Mouse (Mus musculus): ENCODE data around the gene Pheta2. TPM values are rescaled to one million over a fixed set of nuclear protein-coding genes. Genes with fewer than 3 reads are reported as not detected.
"Not testable (repeated sequence)": the region's sequence is repeated elsewhere in the genome, so short reads cannot be mapped to it uniquely, and the experiment has no call there.

The Pheta2 gene
- polyA plus RNA-seq, 1 experiment from 2014 or later: 18.9 TPM

- H3K4me1 ChIP-seq; H3K4me2 ChIP-seq; H3K27me3 ChIP-seq; H3K9ac ChIP-seq; H3K9me3 ChIP-seq; H3K4me3 ChIP-seq; H3K27ac ChIP-seq; H3K36me3 ChIP-seq; ATAC-seq (ENCODE audit: insufficient number of reproducible peaks, insufficient read depth, low FRiP score, low TSS enrichment, low read depth): not testable (repeated sequence)
- 84% methylated on average over 10 of the region's 10 CpGs for WGBS
Observed at GRCm38 (mm10) chr15:82389916-82390315, 51.2 kb downstream of the Pheta2 start.

DNA sequence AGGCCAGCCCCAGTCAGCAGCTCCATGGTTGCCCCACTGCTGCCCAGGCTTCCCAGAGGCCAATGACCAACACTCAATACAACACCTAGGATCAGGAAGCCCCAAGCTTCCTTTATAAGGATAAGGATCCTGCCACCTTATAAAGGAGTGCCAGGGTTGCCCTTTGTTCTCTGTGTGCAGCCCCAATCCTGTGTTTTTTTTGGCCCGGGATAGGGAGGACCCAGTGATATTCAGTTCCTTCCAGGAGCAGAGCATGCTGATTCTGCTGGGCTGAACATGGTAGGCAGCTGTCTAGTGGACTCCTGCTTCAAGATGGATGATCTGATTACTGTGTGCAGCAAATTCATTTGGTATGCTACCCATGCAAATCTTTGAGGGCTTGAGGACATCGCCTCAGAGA is 55.2 kb downstream of the Pheta2 start, which contains the start of gene Cyp2d11:
TSS of gene Cyp2d11 (minus strand) at position 101 of the 400 bp plus-strand sequence.
- not testable (repeated sequence) for H3K27ac ChIP-seq; H3K9me3 ChIP-seq; H3K4me1 ChIP-seq; H3K4me3 ChIP-seq; H3K9ac ChIP-seq; H3K36me3 ChIP-seq; H3K4me2 ChIP-seq; ATAC-seq (ENCODE audit: insufficient number of reproducible peaks, insufficient read depth, low FRiP score, low TSS enrichment, low read depth); H3K27me3 ChIP-seq
- 90% methylated on average over 2 of the region's 2 CpGs for WGBS

Small RNA genes within 50 kb of the gene (microRNA-seq; reads per million reads assigned to microRNA genes)
- not detected for gene Mir7684

Other genes with a start within 250 kb of the Pheta2 start
- 22.7 and 26.8 TPM in 2 replicates for gene Ccdc134, start 211.0 kb upstream of the Pheta2 start, polyA plus RNA-seq (2015; fragmentation: Nextera tagmentation; extraction: Ambion mirVana)
- 146 and 160 TPM in 2 replicates for gene Srebf2, start 191.8 kb upstream of the Pheta2 start, polyA plus RNA-seq (2015; fragmentation: Nextera tagmentation; extraction: Ambion mirVana)
- gene Shisa8, start 126.1 kb upstream of the Pheta2 start, polyA plus RNA-seq (2015; fragmentation: Nextera tagmentation; extraction: Ambion mirVana): 0.18 and 0.50 TPM in 2 replicates
- gene Tnfrsf13c, start 114.6 kb upstream of the Pheta2 start, polyA plus RNA-seq (2015; fragmentation: Nextera tagmentation; extraction: Ambion mirVana): 0.17 TPM in 1 of 2 replicates, not detected in the other
- 61.7 and 72.7 TPM in 2 replicates for gene Cenpm, start 94.2 kb upstream of the Pheta2 start, polyA plus RNA-seq (2015; fragmentation: Nextera tagmentation; extraction: Ambion mirVana)
- 0.17 TPM in 1 of 2 replicates, not detected in the other for gene 1500009C09Rik, start 86.5 kb upstream of the Pheta2 start, polyA plus RNA-seq (2015; fragmentation: Nextera tagmentation; extraction: Ambion mirVana)
- gene Sept3, start 64.0 kb upstream of the Pheta2 start, polyA plus RNA-seq (2015; fragmentation: Nextera tagmentation; extraction: Ambion mirVana): 30.8 and 32.4 TPM in 2 replicates
- gene Wbp2nl, start 40.0 kb upstream of the Pheta2 start, polyA plus RNA-seq (2015; fragmentation: Nextera tagmentation; extraction: Ambion mirVana): not detected in 2 replicates
- gene Naga, start within 50 bp of the Pheta2 start, polyA plus RNA-seq (2015; fragmentation: Nextera tagmentation; extraction: Ambion mirVana): 46.0 and 49.9 TPM in 2 replicates
- 255 and 264 TPM in 2 replicates for gene Smdt1, start within 50 bp of the Pheta2 start, polyA plus RNA-seq (2015; fragmentation: Nextera tagmentation; extraction: Ambion mirVana)
- gene Ndufa6, start 15.4 kb downstream of the Pheta2 start, polyA plus RNA-seq (2015; fragmentation: Nextera tagmentation; extraction: Ambion mirVana): 319 and 324 TPM in 2 replicates
- 10.3 and 10.5 TPM in 2 replicates for gene Cyp2d22, start 41.3 kb downstream of the Pheta2 start, polyA plus RNA-seq (2015; fragmentation: Nextera tagmentation; extraction: Ambion mirVana)
- gene Cyp2d11, start 55.1 kb downstream of the Pheta2 start, polyA plus RNA-seq (2015; fragmentation: Nextera tagmentation; extraction: Ambion mirVana): not detected in 2 replicates
- gene Cyp2d10, start 68.3 kb downstream of the Pheta2 start, polyA plus RNA-seq (2015; fragmentation: Nextera tagmentation; extraction: Ambion mirVana): 1.7 TPM in 1 of 2 replicates, not detected in the other
- gene Cyp2d9, start 94.5 kb downstream of the Pheta2 start, polyA plus RNA-seq (2015; fragmentation: Nextera tagmentation; extraction: Ambion mirVana): not detected in 2 replicates
- not detected in 2 replicates for gene Cyp2d12, start 216.1 kb downstream of the Pheta2 start, polyA plus RNA-seq (2015; fragmentation: Nextera tagmentation; extraction: Ambion mirVana)